Mouse (Mus musculus) embryo, embryonic 10 days (tissue): Measurements from ENCODE around the gene Phb2.

Experiments
- DNase-seq: peaks from one replicate; pipeline ENCODE4 v3.0.0-alpha.2; 2015; ENCODE audit warnings: low spot score

Gene Phb2

GRCm38 (mm10) chr6:124690517-124690916 is 21.6 kb upstream of the Phb2 start:
- DNase-seq: no peak

GRCm38 (mm10) chr6:124693243-124693981 is 18.7 kb upstream of the Phb2 start:
- no peak for DNase-seq

- DNase-seq: no peak
Measured at GRCm38 (mm10) chr6:124694166-124694955, 17.8 kb upstream of the Phb2 start.

- no peak for DNase-seq
Measured at GRCm38 (mm10) chr6:124696441-124697150, 15.5 kb upstream of the Phb2 start.

DNA sequence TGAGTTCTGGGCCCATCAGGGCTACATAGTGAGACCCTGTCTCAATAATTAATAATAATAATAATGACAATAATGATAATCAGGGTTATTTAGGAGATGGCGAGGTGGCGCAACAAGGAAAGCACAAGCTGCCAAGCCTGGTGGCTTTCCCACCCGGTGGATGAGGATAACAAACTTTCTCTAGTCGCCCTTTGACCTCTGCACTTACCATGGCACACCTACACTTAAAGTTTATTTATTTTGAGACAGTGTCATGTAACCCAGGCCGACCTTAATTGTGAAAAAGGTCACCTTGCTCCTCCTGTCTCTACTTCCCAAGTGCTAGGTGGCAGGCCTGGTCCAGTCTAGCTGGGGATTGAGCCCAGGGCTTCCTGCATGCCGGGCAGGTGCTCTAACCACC is 13.4 kb upstream of the Phb2 start:
- no peak for DNase-seq

DNA sequence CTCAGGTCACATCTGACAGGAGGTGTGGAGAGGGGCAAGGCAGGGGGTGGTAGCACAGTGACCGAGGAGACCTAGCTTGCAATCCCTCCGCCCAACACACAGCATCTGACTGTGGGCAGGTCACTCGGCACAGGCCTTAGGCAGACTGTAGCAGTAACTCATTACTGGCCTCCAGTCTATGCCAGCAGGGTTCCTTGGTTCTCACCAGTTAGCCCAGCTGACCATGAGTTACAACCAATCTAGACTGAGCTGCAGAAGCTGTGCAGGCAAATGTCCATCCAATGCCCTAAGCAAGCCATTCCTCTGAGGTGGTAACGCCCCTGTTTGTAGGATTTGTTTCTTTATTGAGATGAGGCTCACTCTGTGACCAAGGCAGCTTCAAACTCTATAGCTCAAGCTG is 12.8 kb upstream of the Phb2 start:
- no peak for DNase-seq

- no peak for DNase-seq
Measured at GRCm38 (mm10) chr6:124699962-124700610, 12.1 kb upstream of the Phb2 start.

DNA sequence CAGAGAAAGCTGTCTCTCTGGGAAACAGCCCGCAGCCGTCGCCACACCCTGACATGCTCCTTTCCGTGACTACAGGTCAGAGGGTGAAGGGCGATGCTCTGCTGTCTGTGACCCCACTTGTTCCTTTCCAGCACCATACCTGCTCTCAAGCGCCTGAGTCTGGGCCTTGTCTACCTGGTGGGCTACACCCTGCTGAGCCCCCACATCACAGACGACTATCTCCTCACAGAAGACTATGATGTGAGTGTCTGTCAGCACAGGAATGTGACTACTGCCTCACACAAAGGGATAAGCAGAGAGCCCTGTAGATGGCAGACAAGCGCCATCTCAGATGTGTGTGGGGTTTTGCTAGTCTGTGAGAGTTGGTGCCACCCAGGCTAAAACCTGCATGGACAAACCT is 10.8 kb upstream of the Phb2 start:
- no peak for DNase-seq

- no peak for DNase-seq
Measured at GRCm38 (mm10) chr6:124702102-124702783, 9.9 kb upstream of the Phb2 start.

DNA sequence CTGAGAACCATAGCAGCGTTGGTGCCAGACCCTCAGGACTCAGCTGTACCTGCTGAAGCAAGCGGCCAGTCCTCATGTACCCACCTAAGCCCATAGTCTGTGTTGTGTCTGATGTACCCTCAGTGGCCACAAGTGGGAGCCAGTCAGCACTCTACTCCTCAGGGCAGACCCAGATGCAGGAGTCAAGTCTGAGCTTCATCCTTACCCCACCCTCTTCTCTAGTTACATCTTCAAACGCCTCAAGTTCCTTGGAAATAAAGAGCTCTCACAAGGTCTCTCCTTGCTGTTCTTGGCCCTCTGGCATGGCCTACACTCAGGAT is 9.4 kb upstream of the Phb2 start:
- peak; percentile 82 for DNase-seq

GRCm38 (mm10) chr6:124703789-124704188 is 8.3 kb upstream of the Phb2 start:
- DNase-seq: no peak

- no peak for DNase-seq
Measured at GRCm38 (mm10) chr6:124704417-124704816, 7.7 kb upstream of the Phb2 start.

DNA sequence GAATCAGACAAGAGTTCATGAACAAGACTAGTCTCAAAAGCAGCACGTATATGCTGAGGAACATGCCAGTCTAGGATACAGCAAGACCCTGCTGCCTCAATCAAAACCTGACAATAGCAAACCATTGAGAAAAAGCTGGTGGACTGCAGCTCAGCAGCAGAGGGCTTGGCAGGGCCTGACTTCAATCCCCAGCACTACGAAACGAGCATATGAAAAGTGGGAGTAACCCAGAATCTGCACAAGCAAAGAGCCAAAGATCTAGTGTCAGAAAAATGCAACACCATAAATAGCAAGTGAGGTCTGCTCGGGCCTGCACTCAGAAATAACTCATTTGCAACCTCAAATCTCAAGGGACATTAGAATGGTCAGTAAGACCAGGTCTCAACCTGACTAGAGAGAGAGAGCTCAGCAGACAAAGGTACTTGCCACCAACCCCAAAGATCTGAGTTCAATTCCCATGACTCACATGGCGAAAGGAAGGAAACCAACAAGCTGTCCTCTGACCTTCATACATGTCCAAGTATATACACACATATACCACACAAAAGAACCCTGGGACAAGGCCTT is 6.0 kb upstream of the Phb2 start:
- DNase-seq: no peak

DNA sequence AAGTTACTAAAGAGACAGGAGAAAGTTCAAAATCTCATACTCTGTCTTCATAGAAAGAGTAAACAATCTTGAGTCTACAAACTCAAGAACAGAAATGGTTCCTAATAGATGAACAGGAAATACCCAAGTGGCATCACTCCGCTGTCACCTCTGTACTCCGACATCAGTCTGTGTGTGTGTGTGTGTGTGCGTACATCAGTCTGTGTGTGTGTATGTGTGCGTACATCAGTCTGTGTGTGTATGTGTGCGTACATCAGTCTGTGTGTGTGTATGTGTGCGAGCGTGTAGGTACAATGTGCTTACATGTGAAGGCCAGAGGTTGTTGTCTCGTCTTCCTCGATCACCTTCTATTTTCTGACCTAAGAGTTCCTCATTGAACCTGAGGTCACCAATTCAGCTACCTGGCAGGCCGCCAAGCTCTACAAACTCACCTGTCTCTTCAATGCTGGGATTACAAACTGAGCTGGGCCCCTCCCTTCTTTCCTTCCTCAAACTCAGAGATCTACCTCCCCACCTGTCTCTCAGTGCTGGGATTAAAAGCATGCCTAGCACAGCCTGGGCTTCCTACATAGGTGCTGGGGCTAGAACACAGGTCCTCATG is 3.7 kb upstream of the Phb2 start:
- no peak for DNase-seq

GRCm38 (mm10) chr6:124712918-124713317 is 782 bp downstream of the Phb2 start:
- no peak for DNase-seq

DNA sequence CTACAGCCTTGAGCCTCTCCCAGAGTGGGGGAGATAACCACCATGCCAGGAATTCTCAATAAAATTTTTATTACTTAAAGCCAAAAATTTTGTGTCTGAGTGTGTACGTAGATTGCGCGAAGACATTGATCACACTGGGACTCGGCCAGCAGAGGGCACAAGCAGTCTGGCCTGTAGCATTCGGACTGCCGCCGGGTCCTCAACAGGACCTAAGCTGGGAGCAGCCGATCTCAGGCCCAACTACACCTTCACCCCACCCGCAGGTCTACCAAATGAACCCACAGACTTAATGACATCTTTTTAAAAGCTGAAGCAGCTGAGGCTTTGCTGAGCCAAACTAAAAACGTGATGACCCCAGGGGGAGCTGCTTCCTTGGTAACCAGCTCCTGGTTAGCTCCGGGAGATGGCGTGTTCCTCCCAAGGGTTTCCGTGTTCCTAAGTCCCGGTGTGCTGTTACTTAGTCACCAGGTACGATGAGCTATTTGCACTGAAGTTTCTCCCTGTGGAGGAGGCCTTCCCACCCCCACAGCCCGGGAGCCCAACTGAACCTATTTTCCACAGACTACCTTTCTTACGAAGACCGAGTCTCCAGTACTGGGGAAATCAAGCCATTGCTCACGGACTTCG is 4.8 kb downstream of the Phb2 start:
- DNase-seq: peak; percentile 77

GRCm38 (mm10) chr6:124717968-124718367 is 5.8 kb downstream of the Phb2 start:
- no peak for DNase-seq

GRCm38 (mm10) chr6:124718703-124719102 is 6.6 kb downstream of the Phb2 start:
- no peak for DNase-seq

GRCm38 (mm10) chr6:124719354-124719978 is 7.3 kb downstream of the Phb2 start:
- DNase-seq: no peak

DNA sequence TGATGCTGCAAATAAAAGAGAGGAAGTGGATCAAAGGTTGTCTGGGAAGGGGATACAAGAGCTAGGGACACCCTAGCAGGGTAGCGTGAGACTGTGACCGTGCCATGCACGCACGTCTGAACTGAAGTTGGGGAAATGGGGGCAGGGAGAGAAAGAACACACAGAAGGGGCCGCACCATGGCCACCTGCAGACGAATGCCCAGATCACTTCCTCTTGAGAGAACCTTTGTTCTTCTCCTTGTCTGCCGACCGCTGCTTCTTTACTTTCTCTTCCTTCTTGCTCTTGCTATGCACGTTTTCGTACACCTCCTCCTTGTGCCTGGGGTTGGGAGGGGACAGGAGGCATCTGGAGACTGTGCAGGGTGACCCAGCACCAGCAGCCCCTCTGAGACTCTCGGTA is 8.8 kb downstream of the Phb2 start:
- DNase-seq: no peak
